Mouse (Mus musculus) liver, embryonic 14.5 days (tissue): ENCODE results near the gene Tbx1. TPM values are rescaled to one million over a fixed set of nuclear protein-coding genes. Genes with fewer than 3 reads are reported as not detected.
A peak's percentile ranks its signal among the peaks of the same experiment; 100 is the strongest.

Experiments
- ATAC-seq: fragments of 200-750 bp; cut with Nextera tagmentation; 2 replicates; pipeline ENCODE4 v1.8.0; 2017; ENCODE audit warnings: moderate number of reproducible peaks, mild to moderate bottlenecking, moderate library complexity; ENCODE audit not compliant: insufficient read depth
- DNase-seq, 3 experiments: peaks; one replicate each; pipeline ENCODE4 v3.0.0-alpha.2; 2012 to 2013; ENCODE audit warnings: low read depth in 3 of 3, low spot score in 3 of 3
- H3K27ac ChIP-seq: fragments of 300-500 bp; sonication (generic); 2 replicates; pipeline ENCODE4 v1.5.1; 2014; ENCODE audit warnings: moderate library complexity, mild to moderate bottlenecking, control low read depth, inconsistent platforms
- H3K27me3 ChIP-seq: fragments of 300-500 bp; sonication (generic); 2 replicates; pipeline ENCODE4 v1.6.1; 2014; ENCODE audit warnings: mild to moderate bottlenecking, low read length, moderate library complexity; ENCODE audit not compliant: control insufficient read depth, insufficient read depth
- H3K36me3 ChIP-seq: fragments of 300-500 bp; sonication (generic); replicated peaks from 2 replicates; pipeline ENCODE4 v1.6.1; 2014; ENCODE audit warnings: low read depth; ENCODE audit not compliant: control insufficient read depth, insufficient read depth
- H3K4me1 ChIP-seq, 2 experiments: fragments of 200-500 bp in 1 of 2; fragments of 300-500 bp in 1 of 2; sonication (generic) in 1 of 2; replicated peaks; 2 replicates each; pipeline ENCODE4 v1.6.1; 2012 to 2014; ENCODE audit warnings: antibody characterized with exemption in 1 of 2, inconsistent platforms in 1 of 2, low read length in 1 of 2; ENCODE audit not compliant: control insufficient read depth in 2 of 2, insufficient read depth in 2 of 2
- H3K4me2 ChIP-seq: fragments of 300-500 bp; sonication (generic); 2 replicates; pipeline ENCODE4 v1.6.1; 2014; ENCODE audit warnings: low read depth, mild to moderate bottlenecking, control low read depth, moderate library complexity
- H3K4me3 ChIP-seq, 2 experiments: fragments of 200-500 bp in 1 of 2; fragments of 300-500 bp in 1 of 2; sonication (generic) in 1 of 2; 2 replicates each; pipeline ENCODE4 v1.5.1; 2012 to 2014; ENCODE audit warnings: low read depth in 2 of 2, low read length in 2 of 2, mild to moderate bottlenecking in 2 of 2, control low read depth in 1 of 2, inconsistent platforms in 1 of 2, moderate library complexity in 1 of 2; ENCODE audit not compliant: insufficient read depth in 1 of 2
- H3K9ac ChIP-seq: fragments of 300-500 bp; sonication (generic); replicated peaks from 2 replicates; pipeline ENCODE4 v1.6.1; 2014; ENCODE audit warnings: mild to moderate bottlenecking, control low read depth, moderate library complexity
- H3K9me3 ChIP-seq: fragments of 300-500 bp; sonication (generic); 2 replicates; pipeline ENCODE4 v1.6.1; 2016; ENCODE audit warnings: low read length, mixed read lengths; ENCODE audit not compliant: control insufficient read depth
- CTCF ChIP-seq: IDR thresholded peaks from 2 replicates; pipeline ENCODE4 v1.5.1; 2016; ENCODE audit warnings: antibody characterized with exemption, low read depth, control low read depth
- EP300 ChIP-seq: IDR thresholded peaks from 2 replicates; pipeline ENCODE4 v1.6.1; 2016; ENCODE audit warnings: antibody characterized with exemption, low read depth
- WGBS: fragments of 180-500 bp; shearing (Covaris S2); extraction: QIAGEN DNeasy Blood & Tissue Kit; methylation state at CpG from one replicate; pipeline ENCODE4 v1.1.7; 2014; ENCODE audit not compliant: insufficient replicate concordance; 5-methylcytosine and 5-hydroxymethylcytosine counted together
- polyA plus RNA-seq, 2 experiments: library from polyadenylated mRNA; depleted of rRNA in 1 of 2; stranded (reverse) in 1 of 2; unstranded in 1 of 2; fragments of >200 nt; fragmentation: Nextera tagmentation in 1 of 2; extraction: Ambion mirVana in 1 of 2; gene quantifications; 2 replicates each; pipeline versions ENCODE4 v1.2.1 to v1.2.3; 2012 to 2014

Tbx1 gene
- polyA plus RNA-seq, 2 experiments, result 0.02 TPM; not detected in 1

GRCm38 (mm10) chr16:18618297-18618696 lies 27.8 kb upstream of the Tbx1 start:
- no peak overlapping the region for H3K4me3 ChIP-seq
- no peak for ATAC-seq
- H3K4me1 ChIP-seq, result peaks cover 0 to 5% of the 10 kb centered on the region in 2 experiments; a peak in 2 of 4 replicates
- no peaks in the 10 kb centered on the region for H3K9me3 ChIP-seq
- no peak for DNase-seq
- TF ChIP-seq CTCF, result no peak
- H3K27ac ChIP-seq, result no peak overlapping the region
- H3K36me3 ChIP-seq, result no peaks in the 10 kb centered on the region
- H3K27me3 ChIP-seq, result peaks cover 46% of the 10 kb centered on the region
- no peak overlapping the region for H3K9ac ChIP-seq
- 47% methylated on average over 2 of the region's 2 CpGs for WGBS
- no peak overlapping the region for H3K4me2 ChIP-seq

GRCm38 (mm10) chr16:18617370-18618065 lies 27.0 kb upstream of the Tbx1 start:
- Histone ChIP-seq H3K9me3 (no peaks in the 10 kb centered on the region), H3K4me1 (peaks cover 0 to 5% of the 10 kb centered on the region in 2 experiments; a peak in 2 of 4 replicates), H3K4me2 (peak overlapping the region; percentile 37), H3K27me3 (peaks cover 38% of the 10 kb centered on the region), H3K27ac (no peak overlapping the region), H3K4me3 (peak overlapping the region in 1 of 2 experiments; percentile 45; a peak in 2 of 4 replicates), H3K36me3 (no peaks in the 10 kb centered on the region), H3K9ac (no peak overlapping the region)
- WGBS, result 2% methylated on average over 27 of the region's 27 CpGs
- DNase-seq, result peak; percentile 44 to 62 (median 56)
- ATAC-seq, result peak; percentile 57
- peak; percentile 92 for TF ChIP-seq CTCF
- no peak for TF ChIP-seq EP300

GRCm38 (mm10) chr16:18613301-18613700 lies 22.8 kb upstream of the Tbx1 start:
- Histone ChIP-seq H3K9me3 (no peaks in the 10 kb centered on the region), H3K27me3 (no peaks in the 10 kb centered on the region), H3K4me1 (peaks cover 0 to 5% of the 10 kb centered on the region in 2 experiments; a peak in 2 of 4 replicates), H3K9ac (no peak overlapping the region), H3K36me3 (no peaks in the 10 kb centered on the region), H3K4me2 (no peak overlapping the region), H3K4me3 (no peak overlapping the region), H3K27ac (no peak overlapping the region)
- DNase-seq (no peak), ATAC-seq (no peak)
- WGBS, result 61% methylated on average over 3 of the region's 3 CpGs
- TF ChIP-seq CTCF, result no peak
- no peak for TF ChIP-seq EP300

- DNase-seq (no peak), ATAC-seq (no peak)
- H3K4me2 ChIP-seq, result no peak overlapping the region
- H3K9me3 ChIP-seq, result no peaks in the 10 kb centered on the region
- H3K36me3 ChIP-seq, result no peaks in the 10 kb centered on the region
- H3K4me1 ChIP-seq, result no peaks in the 10 kb centered on the region
- TF ChIP-seq CTCF (no peak), EP300 (no peak)
- 66% methylated on average over 13 of the region's 13 CpGs for WGBS
- H3K27ac ChIP-seq, result no peak overlapping the region
- no peak overlapping the region for H3K9ac ChIP-seq
- H3K4me3 ChIP-seq, result no peak overlapping the region
- no peaks in the 10 kb centered on the region for H3K27me3 ChIP-seq
Measured at GRCm38 (mm10) chr16:18611752-18612151, 21.3 kb upstream of the Tbx1 start.

- no peak overlapping the region for H3K27ac ChIP-seq
- 69% methylated on average over 2 of the region's 2 CpGs for WGBS
- H3K9ac ChIP-seq, result no peak overlapping the region
- no peaks in the 10 kb centered on the region for H3K36me3 ChIP-seq
- no peaks in the 10 kb centered on the region for H3K27me3 ChIP-seq
- TF ChIP-seq EP300 (no peak), CTCF (no peak)
- no peak for DNase-seq
- no peaks in the 10 kb centered on the region for H3K9me3 ChIP-seq
- H3K4me3 ChIP-seq, result no peak overlapping the region
- H3K4me1 ChIP-seq, result no peaks in the 10 kb centered on the region
- no peak overlapping the region for H3K4me2 ChIP-seq
- no peak for ATAC-seq
Measured at GRCm38 (mm10) chr16:18609099-18609498, 18.6 kb upstream of the Tbx1 start.
